Mouse (Mus musculus) E14TG2a.4 (cell line): Measurements from ENCODE around the gene Rgs3.

Experiments used
- CTCF ChIP-seq: conservative IDR thresholded peaks from 2 replicates; pipeline ENCODE4 v1.5.1; 2014; ENCODE audit warnings: low read length
- NANOG ChIP-seq: IDR thresholded peaks from 2 replicates; pipeline ENCODE4 v1.6.1; 2014; ENCODE audit warnings: borderline replicate concordance, low read length, mixed read lengths

DNA sequence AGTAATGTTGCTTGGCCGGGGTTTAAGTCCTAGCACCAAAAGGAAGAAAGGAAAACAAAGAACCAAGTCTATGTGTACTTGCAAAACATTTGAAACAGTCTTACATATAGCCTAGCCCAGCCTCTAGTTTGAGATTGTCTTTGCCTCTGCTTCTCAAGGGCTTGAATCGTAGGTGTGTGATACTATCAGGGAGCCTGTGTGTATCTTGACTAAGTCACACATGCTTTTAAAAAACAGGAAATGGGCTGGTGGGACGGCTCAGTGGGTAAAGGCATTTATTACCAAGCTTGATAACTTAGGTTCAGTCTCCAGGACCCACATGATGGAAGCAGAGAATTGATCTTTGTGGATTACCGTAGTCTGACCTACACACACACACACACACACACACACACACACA is 2.4 kb downstream of the Rgs3 start:
- TF ChIP-seq CTCF (no peak), NANOG (no peak)
